Mouse (Mus musculus) midbrain, embryonic 15.5 days (tissue): ENCODE measurements around the gene Cant1. TPM values are rescaled to one million over a fixed set of nuclear protein-coding genes. Genes with fewer than 3 reads are reported as not detected.

ENCODE experiments used
- ATAC-seq: fragments of 200-750 bp; cut with Nextera tagmentation; replicated peaks from 2 replicates; pipeline ENCODE4 v1.8.0; 2017; ENCODE audit warnings: moderate TSS enrichment
- H3K27ac ChIP-seq: fragments of 300-500 bp; sonication (generic); 2 replicates; pipeline ENCODE4 v1.5.1; 2015; ENCODE audit warnings: mild to moderate bottlenecking, inconsistent platforms
- H3K27me3 ChIP-seq: fragments of 300-500 bp; sonication (generic); replicated peaks from 2 replicates; pipeline ENCODE4 v1.6.1; 2015; ENCODE audit warnings: inconsistent platforms
- H3K36me3 ChIP-seq: fragments of 300-500 bp; sonication (generic); replicated peaks from 2 replicates; pipeline ENCODE4 v1.6.1; 2015; ENCODE audit warnings: inconsistent platforms
- H3K4me1 ChIP-seq: fragments of 300-500 bp; sonication (generic); 2 replicates; pipeline ENCODE4 v1.6.1; 2015; ENCODE audit warnings: inconsistent platforms
- H3K4me2 ChIP-seq: fragments of 300-500 bp; sonication (generic); 2 replicates; pipeline ENCODE4 v1.6.1; 2015; ENCODE audit warnings: inconsistent platforms, mild to moderate bottlenecking, moderate library complexity
- H3K4me3 ChIP-seq: fragments of 300-500 bp; sonication (generic); 2 replicates; pipeline ENCODE4 v1.5.1; 2015; ENCODE audit warnings: mild to moderate bottlenecking, inconsistent platforms
- H3K9ac ChIP-seq: fragments of 300-500 bp; sonication (generic); 2 replicates; pipeline ENCODE4 v1.6.1; 2015; ENCODE audit warnings: mild to moderate bottlenecking, inconsistent platforms
- H3K9me3 ChIP-seq: fragments of 300-500 bp; sonication (generic); 2 replicates; pipeline ENCODE4 v1.6.1; 2016; ENCODE audit warnings: inconsistent platforms
- WGBS: fragments of 180-500 bp; shearing (Covaris S2); methylation state at CpG from one replicate; pipeline ENCODE4 v1.1.7; 2015; ENCODE audit warnings: mixed read lengths; 5-methylcytosine and 5-hydroxymethylcytosine counted together
- polyA plus RNA-seq: library from polyadenylated mRNA; unstranded; fragments of >200 nt; fragmentation: Nextera tagmentation; extraction: Ambion mirVana; gene quantifications from 2 replicates; pipeline ENCODE4 v1.2.1, GENCODE M21; 2015

Cant1 gene
- polyA plus RNA-seq, 1 experiment from 2014 or later: 30.6 TPM

DNA sequence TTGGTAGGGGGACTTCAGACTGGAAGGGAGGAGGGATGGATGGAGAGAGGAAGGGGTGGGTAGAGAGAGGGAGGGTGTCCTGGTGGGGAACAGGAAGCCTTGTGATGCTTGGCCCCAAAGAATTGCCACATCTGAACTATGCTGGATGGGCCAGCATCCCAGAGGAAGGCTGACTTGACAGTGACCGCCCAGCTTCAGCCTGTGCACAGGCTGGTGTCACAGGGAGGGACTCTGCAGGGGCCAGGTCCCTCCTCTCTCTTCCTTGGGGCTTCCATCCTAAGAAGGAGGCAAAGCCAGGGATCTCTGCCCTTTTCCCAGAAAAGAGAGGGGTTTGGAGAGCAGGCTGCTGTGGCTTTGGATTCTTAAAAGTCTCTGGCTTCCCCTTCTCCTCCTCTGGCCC, 56.4 kb downstream of the Cant1 start:
- Histone ChIP-seq H3K4me3 (no peak overlapping the region), H3K4me2 (no peak overlapping the region), H3K9me3 (no peaks in the 10 kb centered on the region), H3K27ac (no peak overlapping the region), H3K36me3 (no peaks in the 10 kb centered on the region), H3K27me3 (no peaks in the 10 kb centered on the region), H3K9ac (no peak overlapping the region), H3K4me1 (peaks cover 12% of the 10 kb centered on the region)
- ATAC-seq: no peak
- WGBS: 61% methylated on average over 1 of the region's 1 CpGs

- no peaks in the 10 kb centered on the region for H3K9me3 ChIP-seq
- 75% methylated on average over 10 of the region's 10 CpGs for WGBS
- no peaks in the 10 kb centered on the region for H3K27me3 ChIP-seq
- no peak overlapping the region for H3K4me3 ChIP-seq
- no peaks in the 10 kb centered on the region for H3K36me3 ChIP-seq
- H3K4me1 ChIP-seq: peaks cover 13% of the 10 kb centered on the region
- H3K4me2 ChIP-seq: no peak overlapping the region
- ATAC-seq: no peak
- H3K9ac ChIP-seq: no peak overlapping the region
- H3K27ac ChIP-seq: no peak overlapping the region
Observed at GRCm38 (mm10) chr11:118360907-118361341, 58.0 kb downstream of the Cant1 start.

- no peak for ATAC-seq
- Histone ChIP-seq H3K36me3 (no peaks in the 10 kb centered on the region), H3K4me3 (no peak overlapping the region), H3K27ac (no peak overlapping the region), H3K9ac (no peak overlapping the region), H3K4me1 (peaks cover 18% of the 10 kb centered on the region), H3K27me3 (no peaks in the 10 kb centered on the region), H3K4me2 (no peak overlapping the region), H3K9me3 (no peaks in the 10 kb centered on the region)
- 78% methylated on average over 7 of the region's 7 CpGs for WGBS
Observed at GRCm38 (mm10) chr11:118360491-118360890, 58.4 kb downstream of the Cant1 start.

Other genes starting within 250 kb of the Cant1 start
- 28.5 and 30.2 TPM in 2 replicates for gene Cyth1, start 170.5 kb downstream of the Cant1 start, polyA plus RNA-seq
- gene Usp36, start 128.8 kb downstream of the Cant1 start, polyA plus RNA-seq: 20.1 and 23.1 TPM in 2 replicates
- gene Cep295nl, start 76.6 kb downstream of the Cant1 start, polyA plus RNA-seq: 0.09 and 0.27 TPM in 2 replicates
- gene Timp2, start 63.3 kb downstream of the Cant1 start, polyA plus RNA-seq: 83.4 and 83.6 TPM in 2 replicates
- gene Lgals3bp, start 17.0 kb downstream of the Cant1 start, polyA plus RNA-seq: 5.1 and 6.7 TPM in 2 replicates
- gene C1qtnf1, start 9.1 kb upstream of the Cant1 start, polyA plus RNA-seq: 4.2 and 4.3 TPM in 2 replicates
- 6.6 and 8.2 TPM in 2 replicates for gene Engase, start 57.7 kb upstream of the Cant1 start, polyA plus RNA-seq